Mouse (Mus musculus) embryonic facial prominence, embryonic 14.5 days (tissue): Measurements from ENCODE around the gene Fam69a. TPM values are rescaled to one million over a fixed set of nuclear protein-coding genes. Genes with fewer than 3 reads are reported as not detected.

Experiments used
- ATAC-seq: fragments of 200-750 bp; cut with Nextera tagmentation; 2 replicates; pipeline ENCODE4 v1.8.0; 2017; ENCODE audit warnings: low read depth, moderate number of reproducible peaks, moderate TSS enrichment
- DNase-seq: peaks from one replicate; pipeline ENCODE4 v3.0.0-alpha.2; 2015; ENCODE audit warnings: low spot score
- H3K27ac ChIP-seq: fragments of 300-500 bp; sonication (generic); replicated peaks from 2 replicates; pipeline ENCODE4 v1.5.1; 2014; ENCODE audit warnings: low read depth, mild to moderate bottlenecking, low read length, moderate library complexity
- H3K27me3 ChIP-seq: fragments of 300-500 bp; sonication (generic); replicated peaks from 2 replicates; pipeline ENCODE4 v1.6.1; 2014; ENCODE audit warnings: low read length; ENCODE audit not compliant: control insufficient read depth, insufficient read depth
- H3K36me3 ChIP-seq: fragments of 300-500 bp; sonication (generic); 2 replicates; pipeline ENCODE4 v1.6.1; 2014; ENCODE audit warnings: low read length, mixed read lengths; ENCODE audit not compliant: control insufficient read depth, insufficient read depth
- H3K4me1 ChIP-seq: fragments of 300-500 bp; sonication (generic); 2 replicates; pipeline ENCODE4 v1.6.1; 2014; ENCODE audit warnings: antibody characterized with exemption, low read length; ENCODE audit not compliant: control insufficient read depth, insufficient read depth
- H3K4me2 ChIP-seq: fragments of 300-500 bp; sonication (generic); 2 replicates; pipeline ENCODE4 v1.6.1; 2014; ENCODE audit warnings: low read depth, mild to moderate bottlenecking, low read length, moderate library complexity, mixed read lengths
- H3K4me3 ChIP-seq: fragments of 300-500 bp; sonication (generic); 2 replicates; pipeline ENCODE4 v1.5.1; 2014; ENCODE audit warnings: low read depth, mild to moderate bottlenecking, low read length
- H3K9ac ChIP-seq: fragments of 300-500 bp; sonication (generic); 2 replicates; pipeline ENCODE4 v1.6.1; 2014; ENCODE audit warnings: low read depth, mild to moderate bottlenecking, low read length, moderate library complexity, mixed read lengths
- H3K9me3 ChIP-seq: fragments of 300-500 bp; sonication (generic); 2 replicates; pipeline ENCODE4 v1.6.1; 2016; ENCODE audit warnings: low read length; ENCODE audit not compliant: control insufficient read depth
- WGBS: fragments of 180-500 bp; shearing (Covaris S2); extraction: QIAGEN DNeasy Blood & Tissue Kit; methylation state at CpG from one replicate; pipeline ENCODE4 v1.1.7; 2014; 5-methylcytosine and 5-hydroxymethylcytosine counted together
- polyA plus RNA-seq: library from polyadenylated mRNA; unstranded; fragments of >200 nt; fragmentation: Nextera tagmentation; extraction: Ambion mirVana; gene quantifications from 2 replicates; pipeline ENCODE4 v1.2.1, GENCODE M21; 2014

Fam69a gene
- polyA plus RNA-seq, 1 experiment from 2014 or later, result 33.0 TPM

GRCm38 (mm10) chr5:107934770-107935543, 51.9 kb downstream of the Fam69a start:
- Histone ChIP-seq H3K27ac (no peak overlapping the region), H3K9me3 (no peaks in the 10 kb centered on the region), H3K27me3 (no peaks in the 10 kb centered on the region), H3K4me1 (peaks cover 15% of the 10 kb centered on the region; the same call in 1 of the 2 replicates), H3K9ac (no peak overlapping the region), H3K36me3 (no peaks in the 10 kb centered on the region), H3K4me2 (no peak overlapping the region), H3K4me3 (no peak overlapping the region)
- no peak for DNase-seq
- ATAC-seq, result no peak; the same call in 1 of the 2 replicates
- 87% methylated on average over 10 of the region's 10 CpGs for WGBS

GRCm38 (mm10) chr5:107933202-107933974, 53.5 kb downstream of the Fam69a start:
- Histone ChIP-seq H3K27ac (peak overlapping the region; percentile 39), H3K9ac (no peak overlapping the region), H3K36me3 (no peaks in the 10 kb centered on the region), H3K27me3 (no peaks in the 10 kb centered on the region), H3K9me3 (no peaks in the 10 kb centered on the region), H3K4me1 (peaks cover 15% of the 10 kb centered on the region; the same call in 1 of the 2 replicates), H3K4me3 (no peak overlapping the region), H3K4me2 (no peak overlapping the region)
- DNase-seq, result peak; percentile 86
- 32% methylated on average over 4 of the region's 4 CpGs for WGBS
- ATAC-seq, result peak; percentile 78

- peaks cover 15% of the 10 kb centered on the region; the same call in 1 of the 2 replicates for H3K4me1 ChIP-seq
- DNase-seq, result no peak
- H3K4me2 ChIP-seq, result no peak overlapping the region
- H3K4me3 ChIP-seq, result no peak overlapping the region
- no peak for ATAC-seq
- no peak overlapping the region for H3K9ac ChIP-seq
- peak overlapping the region; percentile 39; the same call in 1 of the 2 replicates for H3K27ac ChIP-seq
- H3K9me3 ChIP-seq, result no peaks in the 10 kb centered on the region
- WGBS, result 31% methylated on average over 2 of the region's 2 CpGs
- H3K27me3 ChIP-seq, result no peaks in the 10 kb centered on the region
- no peaks in the 10 kb centered on the region for H3K36me3 ChIP-seq
Observed at GRCm38 (mm10) chr5:107932556-107932955, 54.3 kb downstream of the Fam69a start.

GRCm38 (mm10) chr5:107926550-107927249, 60.2 kb downstream of the Fam69a start:
- Histone ChIP-seq H3K4me1 (0 out of 2 replicates have a peak, but pooled peaks cover 2% of the 10 kb centered on the region), H3K4me2 (no peak overlapping the region), H3K27ac (no peak overlapping the region), H3K9me3 (no peaks in the 10 kb centered on the region), H3K4me3 (no peak overlapping the region), H3K27me3 (no peaks in the 10 kb centered on the region), H3K36me3 (no peaks in the 10 kb centered on the region), H3K9ac (no peak overlapping the region)
- 65% methylated on average over 11 of the region's 11 CpGs for WGBS
- no peak for ATAC-seq
- DNase-seq, result no peak

- no peaks in the 10 kb centered on the region for H3K36me3 ChIP-seq
- H3K4me2 ChIP-seq, result no peak overlapping the region
- no peak overlapping the region for H3K9ac ChIP-seq
- H3K9me3 ChIP-seq, result no peaks in the 10 kb centered on the region
- ATAC-seq (no peak), DNase-seq (no peak)
- H3K4me1 ChIP-seq, result 0 out of 2 replicates have a peak, but pooled peaks cover 4% of the 10 kb centered on the region
- H3K4me3 ChIP-seq, result no peak overlapping the region
- WGBS, result 87% methylated on average over 8 of the region's 8 CpGs
- H3K27ac ChIP-seq, result no peak overlapping the region
- no peaks in the 10 kb centered on the region for H3K27me3 ChIP-seq
Observed at GRCm38 (mm10) chr5:107924564-107924963, 62.3 kb downstream of the Fam69a start.

GRCm38 (mm10) chr5:107922836-107923235, 64.0 kb downstream of the Fam69a start:
- no peak overlapping the region for H3K4me2 ChIP-seq
- WGBS, result 82% methylated on average over 1 of the region's 1 CpGs
- H3K36me3 ChIP-seq, result no peaks in the 10 kb centered on the region
- no peak for DNase-seq
- no peak for ATAC-seq
- H3K4me1 ChIP-seq, result 0 out of 2 replicates have a peak, but pooled peaks cover 4% of the 10 kb centered on the region
- H3K4me3 ChIP-seq, result no peak overlapping the region
- no peaks in the 10 kb centered on the region for H3K27me3 ChIP-seq
- H3K9me3 ChIP-seq, result no peaks in the 10 kb centered on the region
- no peak overlapping the region for H3K27ac ChIP-seq
- no peak overlapping the region for H3K9ac ChIP-seq

GRCm38 (mm10) chr5:107921400-107922252, 65.3 kb downstream of the Fam69a start:
- peak; percentile 93 for DNase-seq
- WGBS, result 78% methylated on average over 2 of the region's 2 CpGs
- H3K4me2 ChIP-seq, result no peak overlapping the region
- H3K27me3 ChIP-seq, result no peaks in the 10 kb centered on the region
- 0 out of 2 replicates have a peak, but pooled peaks cover 4% of the 10 kb centered on the region for H3K4me1 ChIP-seq
- H3K4me3 ChIP-seq, result no peak overlapping the region
- peak; percentile 71 for ATAC-seq
- H3K9me3 ChIP-seq, result no peaks in the 10 kb centered on the region
- H3K9ac ChIP-seq, result no peak overlapping the region
- H3K36me3 ChIP-seq, result no peaks in the 10 kb centered on the region
- peak overlapping the region; percentile 48; the same call in 1 of the 2 replicates for H3K27ac ChIP-seq
